ENCODE assay signal across 8 mouse cellular contexts in genomic region chr2:154420942-154421731, GRCm38 (mm10). TPM values are rescaled to one million over a fixed set of nuclear protein-coding genes. Genes with fewer than 3 reads are reported as not detected.
DNase-seq lines count a peak whose midpoint lies in the region; ATAC-seq and TF ChIP-seq lines count a peak whose summit lies in the region.

No protein-coding gene starts in this region.

- peak; percentile 91 for DNase-seq in brain, adult 2 months (ENCODE audit: low read depth, low spot score)
- peak; percentile 81 for DNase-seq in mesoderm, embryonic 11.5 days (ENCODE audit: low read depth, low spot score)
- DNase-seq in ovary, postnatal 36 days (ENCODE audit: low spot score): no peak
- DNase-seq in frontal cortex, postnatal 25 days (ENCODE audit: low spot score in 2 of 2): no peak
- no peak for DNase-seq in kidney, postnatal 36 days
- no peak for DNase-seq in thymus, postnatal 10 days (ENCODE audit: low spot score in 2 of 2)

- H3K4me2 ChIP-seq in embryonic facial prominence, embryonic 12.5 days (replicated peaks): no peak overlapping the region

- WGBS in embryonic facial prominence, embryonic 12.5 days: 18% methylated on average over 7 of the region's 7 CpGs

- peak; percentile 41; the same call in 1 of the 2 replicates for ATAC-seq in embryonic facial prominence, embryonic 12.5 days (ENCODE audit: insufficient number of reproducible peaks, insufficient read depth, low FRiP score, low TSS enrichment)

- peak; percentile 13 for TF ChIP-seq POLR2A in ES-Bruce4 (IDR thresholded peaks at IDR 0.05; ENCODE audit: insufficient read depth, low read length)

- H3K27me3 ChIP-seq in ES-Bruce4 (ENCODE audit: control insufficient read depth, insufficient read depth, low read length, poor library complexity, severe bottlenecking): no peaks in the 10 kb centered on the region
- no peaks in the 10 kb centered on the region for H3K27me3 ChIP-seq in embryonic facial prominence, embryonic 12.5 days

- H3K9ac ChIP-seq in ES-Bruce4 (ENCODE audit: low read depth, poor library complexity, severe bottlenecking): peak overlapping the region; percentile 59
- H3K9ac ChIP-seq in embryonic facial prominence, embryonic 12.5 days: no peak overlapping the region

- H3K4me1 ChIP-seq in ES-Bruce4 (ENCODE audit: control insufficient read depth, insufficient read depth, low read length): peaks cover 5% of the 10 kb centered on the region
- H3K4me1 ChIP-seq in embryonic facial prominence, embryonic 12.5 days: peaks cover 11% of the 10 kb centered on the region; the same call in 1 of the 2 replicates

- TF ChIP-seq EP300 in ES-Bruce4 (IDR thresholded peaks at IDR 0.05; ENCODE audit: insufficient read depth, low read depth, low read length): peak; percentile 92

- H3K27ac ChIP-seq in ES-Bruce4 (ENCODE audit: insufficient read depth, low read length): peak overlapping the region; percentile 94
- peak overlapping the region; percentile 17; the same call in 1 of the 2 replicates for H3K27ac ChIP-seq in embryonic facial prominence, embryonic 12.5 days

- no peak for TF ChIP-seq CTCF in ES-Bruce4 (IDR thresholded peaks at IDR 0.05; ENCODE audit: low read depth, low read length)

- H3K36me3 ChIP-seq in ES-Bruce4 (ENCODE audit: control insufficient read depth, insufficient read depth, low read length, poor library complexity, severe bottlenecking): no peaks in the 10 kb centered on the region
- no peaks in the 10 kb centered on the region for H3K36me3 ChIP-seq in embryonic facial prominence, embryonic 12.5 days

- H3K4me3 ChIP-seq in ES-Bruce4 (ENCODE audit: low read depth, low read length): peak overlapping the region; percentile 75
- no peak overlapping the region for H3K4me3 ChIP-seq in embryonic facial prominence, embryonic 12.5 days

- no peaks in the 10 kb centered on the region for H3K9me3 ChIP-seq in ES-Bruce4 (replicated peaks; ENCODE audit: control insufficient read depth, insufficient read depth, low read length, poor library complexity, severe bottlenecking)
- no peaks in the 10 kb centered on the region for H3K9me3 ChIP-seq in embryonic facial prominence, embryonic 12.5 days

RNA-seq across cellular contexts. Expression of gene Snta1, which starts 13.2 kb away (rescaled TPM):
- 11.7 and 13.5 TPM in 2 replicates for polyA plus RNA-seq in ES-Bruce4 (2011; ENCODE audit: insufficient read depth, insufficient read length, low read depth, missing spikeins)
- 9.2 and 9.9 TPM in 2 replicates for polyA plus RNA-seq in embryonic facial prominence, embryonic 12.5 days (2016; fragmentation: Nextera tagmentation; extraction: Ambion mirVana)

RNA-seq across cellular contexts. Expression of gene Cbfa2t2, which starts 15.1 kb away (rescaled TPM):
- 79.9 and 89.5 TPM in 2 replicates for polyA plus RNA-seq in ES-Bruce4 (2011; ENCODE audit: insufficient read depth, insufficient read length, low read depth, missing spikeins)
- polyA plus RNA-seq in embryonic facial prominence, embryonic 12.5 days (2016; fragmentation: Nextera tagmentation; extraction: Ambion mirVana): 58.8 and 65.3 TPM in 2 replicates

RNA-seq across cellular contexts. Expression of gene Cdk5rap1, which starts 48.3 kb away (rescaled TPM):
- 23.8 and 27.1 TPM in 2 replicates for polyA plus RNA-seq in ES-Bruce4 (2011; ENCODE audit: insufficient read depth, insufficient read length, low read depth, missing spikeins)
- 15.9 and 19.6 TPM in 2 replicates for polyA plus RNA-seq in embryonic facial prominence, embryonic 12.5 days (2016; fragmentation: Nextera tagmentation; extraction: Ambion mirVana)

Comparison
In these comparisons a context has a peak if more than half of its experiments do, and no peak if none do; other contexts are left out.
1. DNase-seq: peak in brain, adult 2 months (single experiment) and mesoderm, embryonic 11.5 days (single experiment); none in ovary, postnatal 36 days (single experiment), frontal cortex, postnatal 25 days (0 of 2), kidney, postnatal 36 days (0 of 2) and thymus, postnatal 10 days (0 of 2).